Mouse (Mus musculus) adrenal gland, adult 10 weeks (tissue): ENCODE measurements around the gene Bglap2. TPM values are rescaled to one million over a fixed set of nuclear protein-coding genes. Genes with fewer than 3 reads are reported as not detected.

Experiments
- polyA plus RNA-seq: library from polyadenylated mRNA; stranded (reverse); fragments of 350-450 nt; fragmentation: Illumina TruSeq; extraction: RNeasy Lipid Tissue Mini Kit (QIAGEN cat#74804); gene quantifications from one replicate; pipeline ENCODE4 v1.2.3, GENCODE M21; 2014; ENCODE audit warnings: low read depth, low replicate concordance

Gene Bglap2
- polyA plus RNA-seq, result not detected

GRCm38 (mm10) chr3:88378599-88378998 is at the start of gene Bglap2:
Gene Bglap2 (minus strand): TSS chr3:88378699.

GRCm38 (mm10) chr3:88424605-88425329 is 46.3 kb upstream of the Bglap2 start, which contains the start of gene Slc25a44:
Gene Slc25a44 (minus strand): TSS chr3:88425139.

GRCm38 (mm10) chr3:88409741-88410644 is 31.5 kb upstream of the Bglap2 start, which contains the start of gene Pmf1:
Gene Pmf1 (minus strand): TSS chr3:88410331.

GRCm38 (mm10) chr3:88384364-88384763 is 5.9 kb upstream of the Bglap2 start, which contains the start of gene Bglap:
Gene Bglap (minus strand): TSS chr3:88384464.

GRCm38 (mm10) chr3:88372643-88373042 is 5.9 kb downstream of the Bglap2 start, which contains the start of gene Bglap3:
Gene Bglap3 (minus strand): TSS chr3:88372743.

GRCm38 (mm10) chr3:88364337-88364736 is 14.2 kb downstream of the Bglap2 start, which contains the start of gene Paqr6:
Gene Paqr6 (plus strand): TSS chr3:88364584.

GRCm38 (mm10) chr3:88336058-88337013 is 42.2 kb downstream of the Bglap2 start, which contains the start of the genes Tmem79 and Smg5:
Gene Tmem79 (minus strand): TSS chr3:88336148.
Gene Smg5 (plus strand): TSS chr3:88336260.

Other genes starting within 250 kb of the Bglap2 start
- gene Mef2d, start 236.3 kb downstream of the Bglap2 start, polyA plus RNA-seq, result 17.6 TPM
- not detected for gene Rhbg, start 124.0 kb downstream of the Bglap2 start, polyA plus RNA-seq
- not detected for gene Gm38392, start 91.5 kb downstream of the Bglap2 start, polyA plus RNA-seq
- 3.9 TPM for gene Tsacc, start 81.7 kb downstream of the Bglap2 start, polyA plus RNA-seq
- gene Cct3, start 81.6 kb downstream of the Bglap2 start, polyA plus RNA-seq, result 157 TPM
- 2.6 TPM for gene Glmp, start 53.7 kb downstream of the Bglap2 start, polyA plus RNA-seq
- gene Tmem79, start 42.6 kb downstream of the Bglap2 start, polyA plus RNA-seq, result 0.29 TPM
- gene Smg5, start 42.4 kb downstream of the Bglap2 start, polyA plus RNA-seq, result 21.1 TPM
- not detected for gene Paqr6, start 14.1 kb downstream of the Bglap2 start, polyA plus RNA-seq
- not detected for gene Bglap3, start 6.0 kb downstream of the Bglap2 start, polyA plus RNA-seq
- not detected for gene Bglap, start 5.8 kb upstream of the Bglap2 start, polyA plus RNA-seq
- 3.0 TPM for gene Pmf1, start 31.6 kb upstream of the Bglap2 start, polyA plus RNA-seq
- 21.4 TPM for gene Slc25a44, start 46.4 kb upstream of the Bglap2 start, polyA plus RNA-seq
- 2.4 TPM for gene Sema4a, start 82.5 kb upstream of the Bglap2 start, polyA plus RNA-seq
- gene Lmna, start 131.3 kb upstream of the Bglap2 start, polyA plus RNA-seq, result 4.2 TPM
- 2.4 TPM for gene Mex3a, start 153.7 kb upstream of the Bglap2 start, polyA plus RNA-seq
- gene Rab25, start 169.6 kb upstream of the Bglap2 start, polyA plus RNA-seq, result not detected
- 5.0 TPM for gene Lamtor2, start 174.4 kb upstream of the Bglap2 start, polyA plus RNA-seq
- 22.3 TPM for gene Ubqln4, start 175.1 kb upstream of the Bglap2 start, polyA plus RNA-seq
- gene Ssr2, start 197.2 kb upstream of the Bglap2 start, polyA plus RNA-seq, result 33.1 TPM
- 5.5 TPM for gene Arhgef2, start 227.3 kb upstream of the Bglap2 start, polyA plus RNA-seq